Mouse (Mus musculus): ENCODE data around the gene Elk3.
A peak's percentile ranks its signal among the peaks of the same experiment; 100 is the strongest.
"Not testable (repeated sequence)": the region's sequence is repeated elsewhere in the genome, so short reads cannot be mapped to it uniquely, and the experiment has no call there.

Elk3 gene

DNA sequence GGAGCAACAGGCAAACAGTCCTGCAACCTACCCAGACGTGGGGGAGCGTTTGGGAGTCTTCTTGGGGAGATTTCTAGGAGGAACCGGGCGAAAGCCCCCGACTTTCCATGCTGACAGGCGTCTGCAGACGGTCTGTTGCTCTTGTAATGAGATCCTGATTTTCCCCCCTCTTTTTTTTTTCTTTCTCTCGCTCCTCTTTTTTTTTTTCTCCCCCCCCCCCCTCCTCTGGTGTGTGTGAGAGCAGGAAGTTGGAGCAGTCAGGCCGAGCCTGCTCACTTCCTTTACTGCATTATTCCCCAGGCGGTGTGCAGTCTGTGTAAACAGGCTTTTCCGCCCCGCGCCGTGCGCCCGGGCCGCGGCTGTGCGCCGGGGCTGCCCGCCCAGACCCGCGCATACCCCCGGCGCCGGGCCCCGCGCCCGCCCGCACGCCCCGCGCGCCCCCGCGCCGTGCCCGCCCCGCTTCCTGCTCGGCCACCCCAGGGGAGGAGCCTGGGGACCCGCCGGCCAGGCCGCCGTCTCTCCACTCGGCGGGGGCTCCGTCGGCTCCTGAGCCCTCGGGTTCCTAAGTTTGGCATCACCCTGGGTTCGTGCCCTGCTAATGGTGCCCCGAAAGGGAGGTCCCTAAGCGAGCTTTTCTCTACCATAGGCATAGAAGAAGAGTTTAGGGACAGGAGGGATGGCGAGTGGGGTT is at the start of gene Elk3:
Gene Elk3, minus strand, starts transcription at position 415 of the 691 bp plus-strand sequence.
- DNase-seq (ENCODE audit: low spot score in 2 of 2) = no peak

DNA sequence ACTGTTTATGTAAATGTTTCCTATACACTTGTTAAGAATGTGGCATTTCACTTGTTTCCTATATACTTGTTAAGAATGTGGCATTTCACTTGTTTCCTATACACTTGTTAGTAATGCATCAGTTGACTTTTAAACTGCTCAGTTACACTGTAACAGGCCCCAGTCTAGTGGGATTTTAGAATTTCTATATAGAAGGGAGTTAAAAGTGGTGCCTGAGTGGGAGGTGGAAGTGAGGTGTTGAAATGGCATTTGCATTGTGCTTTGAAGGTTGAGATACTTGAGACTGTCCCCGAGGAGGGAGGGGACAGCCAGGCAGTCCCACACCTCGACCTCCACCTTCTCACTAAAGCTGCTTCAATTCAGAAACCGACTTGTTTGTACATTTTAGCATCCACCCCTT is 49.7 kb upstream of the Elk3 start:
- peak in 1 of 2 experiments; percentile 42 for DNase-seq (ENCODE audit: low spot score in 2 of 2)

DNA sequence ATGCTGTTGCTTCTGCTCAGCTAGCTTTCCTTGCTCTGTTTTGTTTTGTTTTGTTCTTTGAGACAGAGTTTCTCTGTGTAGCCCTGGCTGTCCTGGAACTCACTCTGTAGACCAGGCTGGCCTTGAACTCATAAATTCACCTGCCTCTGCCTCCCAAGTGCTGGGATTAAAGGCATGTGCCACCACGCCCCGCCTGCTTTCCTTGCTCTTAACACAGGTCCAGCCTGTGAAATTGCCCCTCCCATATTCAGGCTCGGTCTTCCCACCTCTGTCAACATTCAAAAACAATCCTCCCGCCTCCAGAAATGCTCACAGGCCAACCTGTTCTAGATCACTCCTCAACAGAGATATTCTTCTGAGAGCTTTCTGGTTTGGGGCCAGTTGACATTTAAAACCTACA is 49.3 kb upstream of the Elk3 start:
- DNase-seq (ENCODE audit: low spot score in 2 of 2) = not testable (repeated sequence)

DNA sequence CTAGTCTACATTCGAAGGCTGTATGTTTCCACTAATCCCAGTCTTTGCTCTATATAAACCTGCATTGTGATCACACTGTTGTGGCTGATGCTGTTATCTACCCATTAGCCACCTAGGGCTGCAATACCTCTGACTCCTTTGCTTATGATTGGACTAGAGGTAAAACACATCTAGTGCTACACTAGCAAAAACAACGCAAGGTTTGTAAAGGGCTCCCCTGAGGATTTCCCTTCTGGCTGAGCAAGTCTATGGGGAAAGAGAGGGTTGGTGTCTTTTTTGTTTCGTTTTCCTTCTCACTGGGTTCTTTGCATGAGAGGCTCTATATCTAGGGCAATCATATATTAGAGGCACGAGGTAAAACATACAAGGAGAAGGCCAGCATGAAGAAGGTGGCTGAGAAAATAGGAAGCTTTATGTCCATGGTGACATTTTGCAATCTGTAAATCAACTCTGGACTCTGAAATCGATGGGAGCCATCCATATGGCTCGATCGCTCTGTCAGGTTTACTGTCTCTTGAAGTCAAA is 48.5 kb upstream of the Elk3 start:
- DNase-seq (ENCODE audit: low spot score in 2 of 2) = no peak

DNA sequence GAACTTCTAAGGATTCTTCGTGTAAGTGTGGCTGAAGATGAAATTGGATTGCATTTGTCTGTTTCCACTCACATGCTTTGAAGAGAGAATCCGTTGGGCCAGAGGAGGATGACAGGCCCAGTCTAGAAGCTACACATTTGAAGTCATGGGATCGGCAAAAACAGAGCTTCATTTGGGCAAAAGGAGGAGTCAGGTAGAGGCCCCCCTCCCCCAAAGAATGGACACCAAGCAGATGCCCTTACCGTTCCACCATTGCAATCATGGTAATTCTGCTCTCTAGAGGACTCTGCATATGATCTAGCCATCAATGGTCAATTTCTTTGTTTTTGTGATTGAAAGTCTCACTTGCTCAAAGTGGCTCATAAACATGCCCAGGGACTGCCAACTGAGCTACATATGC is 47.9 kb upstream of the Elk3 start:
- no peak for DNase-seq (ENCODE audit: low spot score in 2 of 2)

DNA sequence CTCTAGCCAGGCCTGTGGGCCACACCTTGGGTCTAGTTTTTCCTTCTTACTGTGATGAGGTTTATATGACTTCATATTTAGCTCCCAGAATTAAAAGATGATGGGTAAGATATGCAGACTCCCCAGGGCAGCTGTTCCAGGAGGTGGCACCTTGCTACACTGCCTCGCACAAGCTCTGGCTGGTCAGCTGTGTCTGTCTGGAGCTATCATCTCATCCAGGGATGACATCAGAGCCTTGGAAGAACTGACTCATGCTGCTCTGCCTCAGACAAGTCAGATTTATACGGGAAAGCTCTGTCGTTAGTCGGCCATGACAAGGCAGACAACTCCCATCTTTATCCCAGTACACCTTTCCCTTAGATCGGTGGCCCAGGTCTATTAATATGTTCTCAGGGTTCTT is 46.2 kb upstream of the Elk3 start:
- no peak for DNase-seq (ENCODE audit: low spot score in 2 of 2)

DNA sequence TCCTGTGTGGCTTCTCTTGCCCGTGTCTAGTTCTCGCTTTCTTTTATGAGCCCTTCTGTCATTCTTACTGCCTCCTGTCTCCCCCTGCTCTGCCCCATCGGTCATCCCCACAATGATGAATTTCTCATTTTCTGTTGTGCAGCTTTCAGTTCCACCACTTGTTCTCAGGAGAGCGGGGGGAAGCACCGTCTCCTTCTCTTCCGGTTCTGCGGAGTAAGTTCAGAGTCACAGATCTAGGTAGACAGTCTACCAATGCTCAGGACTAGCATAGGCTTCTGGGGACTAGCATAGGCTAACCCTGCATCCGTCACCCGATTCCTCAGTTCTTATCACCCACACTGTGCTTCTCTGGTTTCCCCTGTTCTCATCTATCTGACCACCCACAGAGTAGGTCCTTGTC is 45.2 kb upstream of the Elk3 start:
- no peak for DNase-seq (ENCODE audit: low spot score in 2 of 2)

DNA sequence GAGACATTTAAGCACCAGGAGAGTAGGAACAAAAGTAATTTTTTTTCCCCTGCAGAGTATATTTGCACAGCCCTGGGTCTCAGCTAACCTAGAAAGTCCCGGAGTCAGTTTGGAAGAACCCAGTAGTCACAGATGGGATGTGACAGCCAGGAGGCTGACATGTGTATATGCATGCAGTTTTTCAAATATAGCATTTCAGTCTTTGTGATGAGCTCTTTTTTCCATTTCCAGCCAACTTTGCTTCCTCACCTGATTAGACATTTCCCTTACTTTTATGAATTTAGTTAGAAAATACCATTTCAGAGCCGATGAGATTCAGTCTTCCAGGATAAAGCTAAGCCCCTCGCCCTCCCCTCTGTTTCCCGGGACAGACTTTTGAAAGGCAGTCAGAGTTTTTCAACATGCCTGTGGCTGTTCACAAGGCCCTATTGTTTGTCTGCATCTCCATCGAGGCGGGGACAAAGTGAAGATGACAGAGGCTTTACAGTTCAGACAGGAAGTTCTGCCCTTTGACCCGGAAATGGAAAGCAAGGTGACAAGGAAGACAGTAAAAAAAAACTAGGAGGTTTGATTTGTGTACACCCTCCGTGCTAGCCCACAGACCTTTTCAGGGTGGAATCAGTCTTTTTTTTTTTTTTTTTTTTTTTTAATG is 44.5 kb upstream of the Elk3 start:
- no peak for DNase-seq (ENCODE audit: low spot score in 2 of 2)

DNA sequence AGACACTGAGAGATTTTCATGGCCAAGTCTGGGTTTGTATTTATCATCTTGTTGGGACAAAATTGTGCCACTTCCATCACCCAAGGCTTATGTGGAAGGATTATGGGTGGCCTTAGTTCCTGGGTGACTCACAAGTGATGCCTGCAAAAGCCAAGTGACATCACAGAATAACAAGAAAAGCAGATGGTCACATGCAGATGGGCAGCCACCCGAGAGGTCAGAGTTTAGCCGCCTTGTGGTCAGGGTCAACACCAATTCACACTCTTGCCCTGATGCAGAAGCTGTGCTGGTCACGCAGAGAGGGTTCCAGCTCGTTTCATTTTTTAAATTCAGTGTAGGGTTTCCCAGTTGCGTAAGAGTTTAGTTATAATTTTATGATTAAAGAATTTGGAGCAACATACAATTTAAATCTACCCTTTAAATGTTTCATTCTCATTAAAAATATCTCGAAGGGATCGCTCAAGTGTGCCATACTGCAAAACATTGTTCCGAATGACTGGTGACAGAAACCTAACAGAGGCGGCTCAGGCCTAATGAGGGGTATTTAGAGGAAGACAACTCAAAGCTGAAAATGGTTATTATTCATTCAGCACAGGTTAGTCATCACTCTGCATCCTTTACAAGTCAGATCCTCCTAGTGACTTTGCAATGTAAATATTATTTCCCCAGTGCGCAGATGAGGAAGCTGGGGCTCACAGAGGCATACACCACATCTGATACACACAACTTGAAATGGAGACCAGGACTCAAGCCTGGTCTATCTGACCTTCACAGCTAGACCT is 42.8 kb upstream of the Elk3 start:
- DNase-seq (ENCODE audit: low spot score in 2 of 2) = no peak

DNA sequence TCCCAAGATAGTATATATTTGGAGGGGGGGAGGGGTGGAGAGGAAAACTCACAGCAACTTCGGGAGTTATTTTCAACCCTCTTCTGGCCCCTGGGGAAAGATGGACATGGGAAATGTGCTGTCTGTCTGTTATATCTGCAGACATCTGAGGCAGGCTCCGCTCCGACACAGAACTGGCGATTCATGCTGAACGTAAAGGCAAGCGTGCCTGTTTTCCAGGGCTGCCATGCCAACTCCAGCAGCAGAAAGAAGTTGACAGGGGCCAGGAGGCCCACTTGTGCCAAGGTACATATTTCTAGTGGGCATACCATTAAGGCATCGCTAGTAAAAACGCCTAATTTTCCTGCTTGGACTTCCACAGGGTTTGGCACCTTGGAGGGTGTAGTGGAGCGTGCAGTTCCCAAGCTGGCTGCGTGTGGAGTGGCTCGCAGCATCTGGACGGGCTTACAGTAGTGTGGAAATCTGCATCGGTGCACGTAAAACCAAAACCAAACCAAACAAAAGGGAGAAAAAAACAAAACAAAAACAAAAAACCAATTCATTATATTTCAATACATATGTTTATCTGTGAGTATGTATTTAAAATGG is 37.1 kb upstream of the Elk3 start:
- DNase-seq (ENCODE audit: low spot score in 2 of 2) = no peak

DNA sequence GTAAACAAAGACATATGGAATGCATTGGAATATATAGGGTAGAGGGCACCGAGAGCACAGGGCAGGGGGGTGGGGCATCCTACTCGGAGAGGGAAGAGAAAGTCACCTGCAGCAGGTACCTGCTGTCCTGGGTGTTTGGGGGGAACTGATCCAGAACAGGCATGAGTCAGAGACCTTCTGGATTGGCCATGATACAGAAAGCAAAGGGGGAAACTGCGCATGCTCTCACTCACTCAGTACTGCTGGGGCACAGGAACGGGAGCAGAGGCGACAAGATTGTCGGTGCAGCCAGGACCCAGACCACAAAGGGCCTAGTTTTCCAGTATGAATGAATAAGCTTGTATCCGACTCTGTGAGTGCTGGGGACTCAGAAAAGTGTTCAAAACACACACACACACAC is 36.5 kb upstream of the Elk3 start:
- DNase-seq (ENCODE audit: low spot score in 2 of 2) = no peak

DNA sequence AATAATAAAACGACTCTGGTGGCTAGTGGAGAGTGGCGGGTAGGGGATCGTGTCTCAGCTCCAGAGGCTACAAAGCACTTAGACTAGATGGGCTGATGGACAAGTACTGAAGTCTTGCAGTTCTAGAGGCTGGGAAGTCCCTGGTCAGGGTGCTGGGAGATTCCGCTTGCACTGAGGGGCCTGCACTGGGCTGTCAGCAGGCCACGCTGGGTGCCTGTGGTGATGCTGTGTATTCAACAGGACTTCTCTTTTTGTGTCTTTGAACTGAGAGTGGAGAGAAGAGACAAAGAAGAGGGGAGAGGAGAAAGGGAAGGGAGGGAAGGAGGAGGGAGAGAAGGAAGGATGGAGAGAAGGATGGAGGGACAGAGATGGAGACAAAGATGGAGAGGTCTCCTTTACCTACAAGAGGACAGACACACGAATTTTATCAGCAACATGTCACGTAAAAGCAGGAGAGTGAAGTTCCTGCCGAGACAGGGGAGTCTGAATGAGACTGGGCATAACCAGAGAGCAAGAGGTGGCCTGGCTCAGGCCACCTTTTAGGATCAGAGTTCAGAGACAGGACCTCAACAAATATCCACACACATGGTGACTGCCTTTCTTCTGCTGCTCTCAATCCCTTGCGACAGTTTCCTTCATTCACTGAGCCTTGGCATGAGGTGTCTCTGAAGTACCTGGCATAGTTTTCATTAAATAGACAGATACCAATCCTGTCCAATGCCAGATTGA is 35.4 kb upstream of the Elk3 start:
- no peak for DNase-seq (ENCODE audit: low spot score in 2 of 2)

DNA sequence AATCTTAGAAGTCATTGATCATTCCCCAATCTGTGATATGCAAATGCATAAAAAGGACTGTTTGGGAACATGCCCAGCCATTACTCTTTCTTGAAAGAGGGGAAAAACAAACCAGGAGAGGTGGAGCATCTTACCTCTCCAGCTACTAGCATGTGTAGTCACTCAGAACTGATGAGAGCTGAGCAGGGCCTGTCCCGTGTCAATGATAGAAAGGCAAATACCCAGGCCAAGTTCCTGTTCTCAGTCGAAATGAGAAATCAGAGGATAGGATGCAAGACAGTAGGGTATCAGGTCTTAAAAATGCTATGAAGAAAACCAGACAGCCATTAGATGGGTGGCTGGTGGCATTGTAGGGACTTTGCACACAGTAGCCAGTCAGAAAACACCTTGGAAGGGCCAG is 34.6 kb upstream of the Elk3 start:
- DNase-seq (ENCODE audit: low spot score in 2 of 2) = no peak

DNA sequence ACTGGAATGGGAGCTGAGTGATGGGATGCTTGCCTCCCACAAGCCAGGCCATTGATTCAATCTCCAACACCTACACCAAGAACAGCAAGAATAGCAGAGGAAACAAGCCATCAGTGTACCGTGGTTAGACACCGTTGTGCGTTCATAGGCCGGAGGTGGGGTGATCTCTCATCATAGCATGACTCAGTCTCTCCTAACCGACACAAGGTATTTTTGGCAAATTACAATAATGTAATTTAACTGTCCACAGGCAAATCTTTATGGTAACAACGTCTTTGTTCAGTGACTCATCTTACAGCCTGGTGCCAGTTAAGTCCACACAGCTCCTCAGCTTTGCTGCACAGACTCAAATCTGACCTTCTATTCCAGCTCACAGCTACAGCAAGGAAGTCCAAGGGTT is 32.5 kb upstream of the Elk3 start:
- no peak for DNase-seq (ENCODE audit: low spot score in 2 of 2)

DNA sequence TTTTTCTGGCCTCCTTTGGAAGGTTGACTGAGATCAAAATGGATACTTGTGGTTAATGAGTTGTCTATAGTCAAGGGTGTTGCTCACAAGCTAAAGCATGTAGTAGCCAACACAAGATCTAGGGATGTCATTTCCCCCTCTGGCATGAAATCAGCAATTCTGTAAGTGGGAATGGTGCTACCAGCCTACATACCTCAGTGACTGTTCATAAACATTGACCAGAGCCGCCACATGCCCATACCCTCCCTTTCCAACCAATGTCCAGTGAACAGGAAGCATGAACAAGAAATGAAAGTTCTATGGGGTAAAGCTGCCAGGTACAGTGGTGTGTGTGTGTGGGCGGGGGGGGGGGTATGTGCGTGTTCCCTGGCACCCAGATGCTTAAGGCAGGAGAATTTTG is 32.1 kb upstream of the Elk3 start:
- no peak for DNase-seq (ENCODE audit: low spot score in 2 of 2)

DNA sequence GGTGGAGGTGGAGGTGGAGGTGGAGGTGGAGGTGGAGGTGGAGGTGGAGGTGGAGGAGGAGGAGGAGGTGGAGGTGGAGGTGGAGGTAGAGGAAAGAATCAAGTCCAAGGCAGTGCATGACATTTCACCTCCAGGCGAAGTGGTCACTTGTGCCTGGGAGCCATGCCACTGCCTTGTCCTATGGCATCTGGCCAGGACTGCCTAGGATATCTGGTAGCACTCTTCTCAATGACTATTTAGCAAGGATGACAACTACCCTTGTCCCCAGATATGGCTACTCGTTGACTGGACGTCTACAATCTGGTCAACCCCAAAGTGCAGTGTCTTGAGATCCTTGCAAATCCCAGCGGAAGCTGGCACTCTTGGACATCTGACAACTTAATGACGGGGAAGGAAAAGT is 27.6 kb upstream of the Elk3 start:
- DNase-seq (ENCODE audit: low spot score in 2 of 2) = no peak

DNA sequence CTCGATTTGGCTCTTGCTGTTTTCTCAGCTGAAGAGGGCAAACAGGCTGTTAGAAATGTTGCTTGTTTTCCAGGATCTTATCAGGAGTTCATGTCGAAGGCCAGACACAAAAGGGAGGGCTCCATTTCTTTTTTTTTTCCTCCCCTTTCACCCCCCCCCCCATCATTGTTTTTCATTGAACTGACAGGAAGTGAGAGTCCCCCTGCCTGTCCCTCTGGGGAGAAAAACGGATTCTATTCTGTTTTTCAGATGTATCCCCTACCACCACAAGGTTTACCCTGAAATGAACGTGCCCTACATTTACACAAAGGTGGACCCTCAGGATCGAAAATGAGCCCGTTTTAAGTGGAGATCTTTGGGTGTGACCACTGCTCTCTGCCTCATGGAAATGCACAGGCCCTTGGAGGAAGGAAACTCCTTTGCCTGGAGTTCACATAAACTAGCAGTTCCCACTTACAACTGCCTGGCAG is 25.6 kb upstream of the Elk3 start:
- no peak for DNase-seq (ENCODE audit: low spot score in 2 of 2)

DNA sequence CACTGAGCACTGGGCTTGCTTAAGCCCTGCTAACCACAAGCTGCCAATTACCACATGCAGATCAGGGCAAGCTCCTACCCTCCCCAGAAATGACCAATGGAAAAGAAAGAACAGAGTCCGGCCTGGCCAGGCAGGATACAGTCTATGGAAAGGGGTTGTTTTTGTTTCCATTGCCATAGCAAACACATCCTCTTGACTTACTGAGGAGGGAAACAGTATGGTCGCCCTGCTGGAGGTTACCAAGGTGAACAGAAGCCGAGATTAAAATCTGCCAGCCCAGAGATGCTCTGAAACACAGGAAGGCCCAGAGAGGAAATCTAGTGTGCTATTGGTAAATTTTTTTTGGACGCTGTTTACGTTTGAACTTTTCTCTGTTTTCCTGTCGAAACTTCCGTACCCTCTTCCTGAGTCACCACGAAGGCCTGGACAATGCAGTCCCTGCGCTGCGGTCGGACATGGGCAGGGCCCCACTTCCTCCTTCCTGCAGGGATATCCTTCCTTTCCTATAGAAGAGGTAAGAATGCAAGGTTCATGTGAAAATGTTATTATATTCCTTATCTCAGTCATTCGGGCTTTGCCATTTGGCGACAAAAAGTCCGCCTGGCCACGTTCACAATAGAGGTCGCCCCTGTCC is 25.0 kb upstream of the Elk3 start:
- DNase-seq (ENCODE audit: low spot score in 2 of 2) = no peak

DNA sequence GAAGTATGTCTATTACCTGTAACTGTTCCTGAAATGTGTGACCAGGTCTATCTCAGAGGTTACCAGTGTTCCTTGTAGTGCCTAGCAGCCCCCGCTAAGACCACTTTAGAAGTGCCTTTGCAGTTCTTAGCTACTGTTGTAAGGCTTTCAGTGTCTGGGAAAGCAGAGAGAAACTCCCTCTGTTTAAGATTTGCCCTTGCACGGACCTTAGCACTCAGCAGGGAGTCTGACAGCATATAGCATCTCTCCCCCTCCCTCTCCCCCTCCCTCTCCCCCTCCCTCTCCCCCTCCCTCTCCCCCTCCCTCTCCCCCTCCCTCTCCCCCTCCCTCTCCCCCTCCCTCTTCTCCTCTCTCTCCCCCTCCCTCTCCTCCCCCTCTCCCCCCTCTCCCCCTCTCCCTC is 24.1 kb upstream of the Elk3 start:
- no peak for DNase-seq (ENCODE audit: low spot score in 2 of 2)

DNA sequence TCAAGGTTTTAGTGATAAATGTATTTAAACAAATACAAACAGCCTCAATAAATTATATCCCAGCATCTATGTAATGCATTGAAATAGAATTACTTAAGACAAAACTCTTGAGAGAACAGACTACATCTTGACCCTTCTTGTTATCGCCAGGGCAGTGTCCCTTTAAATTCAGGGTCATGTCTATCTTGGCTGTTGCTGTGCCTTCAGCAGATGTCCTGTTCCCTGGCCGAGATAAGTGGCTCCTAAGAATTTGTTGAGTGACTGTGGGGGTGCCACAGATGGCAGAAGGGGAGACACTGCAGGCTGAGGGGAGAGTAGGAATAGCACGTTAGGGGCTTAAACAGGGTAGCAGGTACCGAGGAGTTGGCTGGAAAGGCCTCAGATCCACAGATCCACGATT is 22.3 kb upstream of the Elk3 start:
- no peak for DNase-seq (ENCODE audit: low spot score in 2 of 2)

DNA sequence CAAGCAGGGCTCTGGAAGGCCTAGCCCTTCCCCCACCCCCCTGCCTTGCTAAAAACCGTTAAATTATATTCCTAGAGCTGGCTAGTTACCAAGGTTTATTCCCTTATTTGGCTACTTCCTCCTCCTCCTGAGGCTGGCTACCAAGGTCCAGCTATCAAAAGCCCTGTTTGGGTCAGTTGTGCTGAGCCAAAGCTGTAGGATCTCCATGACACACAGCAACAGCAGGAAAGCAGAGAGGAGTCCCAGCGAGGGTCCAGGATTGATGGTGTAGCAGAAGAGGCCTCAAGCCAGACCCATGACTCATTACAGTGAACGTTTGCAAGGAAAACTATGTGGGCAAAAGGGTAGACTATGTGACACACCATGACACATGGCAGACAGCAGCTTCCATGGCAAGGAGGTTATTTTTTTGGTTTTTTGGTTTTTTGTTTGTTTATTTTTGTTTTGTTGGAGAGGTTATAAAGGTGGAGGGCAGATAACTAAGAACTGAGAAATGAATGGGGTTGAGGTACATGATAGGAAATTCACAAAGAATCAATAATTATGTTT is 21.4 kb upstream of the Elk3 start:
- no peak for DNase-seq (ENCODE audit: low spot score in 2 of 2)
